Mouse (Mus musculus): ENCODE measurements at regions not wholly inside any gene's neighbourhood (a gene's known extent, or its start where the extent isn't known, plus 50 kb on each side); places are given as distances from the start of the nearest gene placed in this dataset.

DNA sequence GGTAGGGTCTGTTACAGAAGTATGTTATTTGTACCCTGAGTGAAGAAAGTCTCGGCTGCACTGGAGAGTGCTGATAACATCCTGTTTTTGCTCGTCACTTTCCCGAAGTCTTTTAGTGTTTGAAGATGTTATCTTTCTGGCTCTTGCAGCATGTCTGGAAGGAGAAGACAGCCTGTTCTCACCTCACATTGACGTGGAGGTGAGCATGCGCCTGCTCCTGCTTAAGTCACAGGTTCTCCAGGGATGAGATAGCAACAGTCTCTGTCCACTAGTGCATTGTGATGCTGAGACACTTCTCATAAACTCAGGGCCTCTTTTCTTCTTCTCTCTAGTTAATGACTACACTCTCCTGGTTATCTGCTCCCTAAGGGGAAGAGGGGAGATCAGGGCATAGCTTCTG is 113.3 kb downstream of the Klf5 start:
- TF ChIP-seq CTCF (IDR thresholded peaks at IDR 0.05; ENCODE audit: low read depth) (no peak), EP300 (IDR thresholded peaks at IDR 0.05; ENCODE audit: low read depth) (no peak)

Measured in heart, postnatal 0 days (tissue).